Mouse (Mus musculus) myocyte (in vitro differentiated cells): ENCODE results near the gene Nup214. TPM values are rescaled to one million over a fixed set of nuclear protein-coding genes. Genes with fewer than 3 reads are reported as not detected.
"Not testable (repeated sequence)": the region's sequence is repeated elsewhere in the genome, so short reads cannot be mapped to it uniquely, and the experiment has no call there.

Experiments
- H3K27me3 ChIP-seq: one replicate; pipeline ENCODE4 v1.6.1; 2011; ENCODE audit not compliant: control insufficient read depth, insufficient read depth, insufficient read length
- H3K36me3 ChIP-seq: one replicate; pipeline ENCODE4 v1.6.1; 2011; ENCODE audit not compliant: control insufficient read depth, insufficient read depth
- H3K4me2 ChIP-seq: one replicate; pipeline ENCODE4 v1.6.1; 2011; ENCODE audit warnings: low read depth, control low read depth
- H3K4me3 ChIP-seq: one replicate; pipeline ENCODE4 v1.5.1; 2011; ENCODE audit warnings: mild to moderate bottlenecking, control low read depth, moderate library complexity
- H3K79me2 ChIP-seq: one replicate; pipeline ENCODE4 v1.6.1; 2011; ENCODE audit not compliant: control insufficient read depth, insufficient read depth
- H3ac ChIP-seq: one replicate; pipeline ENCODE4 v1.6.1; 2011; ENCODE audit not compliant: control insufficient read depth, insufficient read length
- CEBPB ChIP-seq: IDR thresholded peaks from 2 replicates; pipeline ENCODE4 v1.6.1; 2011; ENCODE audit warnings: mild to moderate bottlenecking, moderate library complexity; ENCODE audit not compliant: poor library complexity, insufficient read depth, severe bottlenecking
- E2F4 ChIP-seq: IDR thresholded peaks from one replicate; pipeline ENCODE4 v1.6.1; 2011; ENCODE audit warnings: mild to moderate bottlenecking, control low read depth, moderate library complexity; ENCODE audit not compliant: insufficient read depth
- MAX ChIP-seq: IDR thresholded peaks from one replicate; pipeline ENCODE4 v1.6.1; 2011; ENCODE audit warnings: low read depth, mild to moderate bottlenecking, control low read depth
- MYOD1 ChIP-seq, 3 experiments: IDR thresholded peaks; one replicate each; pipeline ENCODE4 v1.6.1; 2011; ENCODE audit warnings: control low read depth in 2 of 3, low read depth in 2 of 3, mild to moderate bottlenecking in 2 of 3, moderate library complexity in 1 of 3; ENCODE audit not compliant: insufficient read length in 2 of 3, control insufficient read depth in 1 of 3
- MYOG ChIP-seq, 3 experiments: IDR thresholded peaks; one replicate each; pipeline ENCODE4 v1.6.1; 2011; ENCODE audit warnings: control low read depth in 2 of 3, low read depth in 2 of 3, mild to moderate bottlenecking in 2 of 3; ENCODE audit not compliant: insufficient read length in 2 of 3, control insufficient read depth in 1 of 3, insufficient read depth in 1 of 3
- POLR2A ChIP-seq: IDR thresholded peaks from one replicate; pipeline ENCODE4 v1.6.1; 2011; ENCODE audit warnings: low read depth, mild to moderate bottlenecking, control low read depth, moderate library complexity; ENCODE audit not compliant: insufficient read length
- POLR2AphosphoS2 ChIP-seq: IDR thresholded peaks from one replicate; pipeline ENCODE4 v1.6.1; 2011; ENCODE audit warnings: low read depth, control low read depth; ENCODE audit not compliant: insufficient read length
- REST ChIP-seq: IDR thresholded peaks from one replicate; pipeline ENCODE4 v1.6.1; 2011; ENCODE audit warnings: mild to moderate bottlenecking, control low read depth, moderate library complexity; ENCODE audit not compliant: insufficient read depth, insufficient read length
- SRF ChIP-seq: IDR thresholded peaks from one replicate; pipeline ENCODE4 v1.6.1; 2011; ENCODE audit warnings: low read depth; ENCODE audit not compliant: control insufficient read depth, insufficient read length
- TCF12 ChIP-seq: IDR thresholded peaks from one replicate; pipeline ENCODE4 v1.6.1; 2011; ENCODE audit warnings: mild to moderate bottlenecking, control low read depth; ENCODE audit not compliant: poor library complexity, insufficient read depth, severe bottlenecking
- TCF3 ChIP-seq: IDR thresholded peaks from one replicate; pipeline ENCODE4 v1.6.1; 2011; ENCODE audit warnings: low read depth, control low read depth; ENCODE audit not compliant: insufficient read length
- USF1 ChIP-seq: IDR thresholded peaks from one replicate; pipeline ENCODE4 v1.6.1; 2011; ENCODE audit warnings: low read depth, mild to moderate bottlenecking, control low read depth, moderate library complexity
- polyA plus RNA-seq: library from polyadenylated mRNA; unstranded; fragments of >200 nt; fragmentation: generic; extraction: Trizol; gene quantifications from one replicate; pipeline ENCODE4 v1.2.1, GENCODE M21; 2012; ENCODE audit warnings: missing spikeins

Nup214 gene
- polyA plus RNA-seq, 1 experiment, result 26.3 TPM

DNA sequence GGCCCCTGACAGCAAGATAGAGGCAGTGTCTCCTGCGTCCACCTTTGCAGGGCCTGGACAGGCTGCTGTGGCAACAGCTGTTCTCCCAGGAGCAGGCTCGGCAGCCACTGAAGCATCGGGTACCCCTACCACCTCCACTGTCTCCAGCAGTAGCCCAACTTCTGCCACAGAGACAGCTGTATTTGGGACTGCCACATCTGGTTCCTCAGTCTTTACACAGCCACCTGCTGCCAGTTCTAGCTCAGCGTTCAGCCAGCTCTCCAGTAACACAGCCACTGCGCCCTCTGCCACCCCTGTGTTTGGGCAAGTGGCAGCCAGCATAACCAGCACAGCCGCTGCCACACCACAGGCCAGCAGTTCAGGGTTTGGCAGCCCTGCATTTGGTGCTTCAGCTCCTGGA is 60.0 kb downstream of the Nup214 start:
- H3K4me2 ChIP-seq, result no peak overlapping the region
- H3ac ChIP-seq, result no peak overlapping the region
- TF ChIP-seq REST (no peak), USF1 (no peak), TCF12 (no peak), E2F4 (no peak), TCF3 (no peak), CEBPB (no peak), POLR2A (no peak), SRF (no peak), MYOG (IDR thresholded peaks at IDR 0.05; ENCODE audit: control insufficient read depth in 1 of 3, insufficient read depth in 1 of 3, insufficient read length in 2 of 3, low read depth in 2 of 3) (no peak), POLR2AphosphoS2 (no peak), MYOD1 (IDR thresholded peaks at IDR 0.05; ENCODE audit: control insufficient read depth in 1 of 3, insufficient read length in 2 of 3, low read depth in 2 of 3) (no peak), MAX (no peak)
- peaks cover 11% of the 10 kb centered on the region for H3K36me3 ChIP-seq
- no peak overlapping the region for H3K4me3 ChIP-seq
- H3K27me3 ChIP-seq, result no peaks in the 10 kb centered on the region
- H3K79me2 ChIP-seq, result no peaks in the 10 kb centered on the region

DNA sequence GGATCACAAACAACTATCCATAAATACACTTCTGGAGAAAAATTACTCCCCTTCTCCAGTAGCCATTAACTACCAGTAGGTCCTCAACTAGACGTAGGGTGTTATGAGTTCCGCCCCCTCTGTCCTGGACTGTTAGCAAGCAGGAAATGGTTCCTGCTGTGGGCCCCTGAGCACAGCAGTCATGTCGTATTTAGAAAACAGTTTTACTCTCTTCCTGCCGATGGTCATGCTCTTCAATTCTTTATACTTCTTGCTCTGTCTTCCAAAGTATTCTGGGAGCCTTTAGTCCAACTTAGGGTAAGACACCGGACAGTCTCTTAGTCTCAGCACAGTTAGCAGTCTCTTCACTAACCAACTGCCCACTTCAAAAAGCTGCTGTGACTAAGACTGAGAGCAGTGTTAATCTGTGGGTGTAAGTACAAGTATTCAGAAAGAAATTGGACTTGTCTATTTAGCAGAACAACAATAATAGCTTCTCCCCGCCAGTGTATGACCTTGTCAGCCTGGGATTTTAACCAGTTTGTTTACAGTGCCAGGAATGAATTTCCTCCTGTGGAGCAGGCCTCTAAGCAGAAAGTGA is 63.1 kb downstream of the Nup214 start:
- H3K79me2 ChIP-seq, result no peaks in the 10 kb centered on the region

DNA sequence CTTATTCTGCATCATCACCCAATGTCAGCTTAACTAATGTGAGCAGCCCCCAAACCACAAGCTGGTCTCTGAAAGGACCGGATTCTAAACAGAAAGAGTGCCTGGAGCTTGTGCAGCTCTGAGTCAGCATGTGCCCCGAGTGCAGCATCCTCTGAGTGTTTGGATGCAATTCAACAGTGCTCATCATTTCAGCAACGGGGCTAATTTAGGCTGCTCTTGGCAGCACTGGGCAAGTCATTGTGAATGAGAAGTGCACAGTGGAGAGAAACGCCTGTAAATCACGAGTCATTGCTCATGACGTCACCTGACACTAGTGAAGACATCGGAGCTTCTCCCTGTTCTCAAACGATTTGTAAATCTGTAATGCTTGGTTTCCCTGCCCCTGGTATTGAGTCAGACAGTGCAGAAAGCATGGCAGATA is 64.4 kb downstream of the Nup214 start:
- no peak overlapping the region for H3ac ChIP-seq
- no peak overlapping the region for H3K4me3 ChIP-seq
- no peak overlapping the region for H3K4me2 ChIP-seq
- H3K27me3 ChIP-seq, result no peaks in the 10 kb centered on the region
- no peaks in the 10 kb centered on the region for H3K79me2 ChIP-seq
- TF ChIP-seq USF1, result no peak
- TF ChIP-seq MYOG (IDR thresholded peaks at IDR 0.05; ENCODE audit: control insufficient read depth in 1 of 3, insufficient read depth in 1 of 3, insufficient read length in 2 of 3, low read depth in 2 of 3), result no peak
- TF ChIP-seq POLR2A, result no peak
- no peak for TF ChIP-seq E2F4
- H3K36me3 ChIP-seq, result peaks cover 19% of the 10 kb centered on the region

More for the DNA sequence above, 63.1 kb downstream of the Nup214 start:
- Histone ChIP-seq H3ac (no peak overlapping the region), H3K4me3 (no peak overlapping the region), H3K36me3 (peaks cover 19% of the 10 kb centered on the region), H3K4me2 (no peak overlapping the region), H3K27me3 (no peaks in the 10 kb centered on the region)
- TF ChIP-seq REST, result no peak
- TF ChIP-seq MYOD1 (IDR thresholded peaks at IDR 0.05; ENCODE audit: control insufficient read depth in 1 of 3, insufficient read length in 2 of 3, low read depth in 2 of 3), result no peak
- no peak for TF ChIP-seq USF1
- no peak for TF ChIP-seq CEBPB
- no peak for TF ChIP-seq MAX
- no peak for TF ChIP-seq MYOG (IDR thresholded peaks at IDR 0.05; ENCODE audit: control insufficient read depth in 1 of 3, insufficient read depth in 1 of 3, insufficient read length in 2 of 3, low read depth in 2 of 3)
- no peak for TF ChIP-seq TCF3
- no peak for TF ChIP-seq TCF12
- no peak for TF ChIP-seq POLR2A
- no peak for TF ChIP-seq SRF
- no peak for TF ChIP-seq POLR2AphosphoS2
- no peak for TF ChIP-seq E2F4

- peaks cover 19% of the 10 kb centered on the region for H3K36me3 ChIP-seq
- H3ac ChIP-seq, H3K4me2 ChIP-seq: not testable (repeated sequence)
Observed at GRCm38 (mm10) chr2:32040646-32041045, 66.4 kb downstream of the Nup214 start.

GRCm38 (mm10) chr2:32041087-32041486 is 66.9 kb downstream of the Nup214 start:
- TF ChIP-seq REST, result no peak
- TF ChIP-seq MYOG (IDR thresholded peaks at IDR 0.05; ENCODE audit: control insufficient read depth in 1 of 3, insufficient read depth in 1 of 3, insufficient read length in 2 of 3, low read depth in 2 of 3), result peak in 1 of 3 experiments; percentile 71
- TF ChIP-seq MYOD1 (IDR thresholded peaks at IDR 0.05; ENCODE audit: control insufficient read depth in 1 of 3, insufficient read length in 2 of 3, low read depth in 2 of 3), result peak in 2 of 3 experiments; percentile 35 to 78
- H3K4me3 ChIP-seq, result no peak overlapping the region
- H3ac ChIP-seq, result no peak overlapping the region

More at GRCm38 (mm10) chr2:32040646-32041045, 66.4 kb downstream of the Nup214 start:
- H3K4me3 ChIP-seq, H3K79me2 ChIP-seq, H3K27me3 ChIP-seq: not testable (repeated sequence)

More at GRCm38 (mm10) chr2:32041087-32041486, 66.9 kb downstream of the Nup214 start:
- H3K36me3 ChIP-seq, result peaks cover 19% of the 10 kb centered on the region
- H3K4me2 ChIP-seq, result no peak overlapping the region
- no peaks in the 10 kb centered on the region for H3K79me2 ChIP-seq
- no peaks in the 10 kb centered on the region for H3K27me3 ChIP-seq
